ENCODE assay signal across 8 mouse cellular contexts in genomic region chr5:139382760-139383159, GRCm38 (mm10). TPM values are rescaled to one million over a fixed set of nuclear protein-coding genes. Genes with fewer than 3 reads are reported as not detected.
DNase-seq lines count a peak whose midpoint lies in the region; ATAC-seq and TF ChIP-seq lines count a peak whose summit lies in the region.

No protein-coding gene starts in this region.

- DNase-seq in gastrocnemius, postnatal 25 days = peak; percentile 44
- DNase-seq in gastrocnemius, postnatal 4 days (ENCODE audit: low spot score in 2 of 2) = no peak
- peak; percentile 70 for DNase-seq in heart, postnatal 25 days (ENCODE audit: low spot score)
- peak; percentile 44 to 67 for DNase-seq in kidney, postnatal 4 days
- DNase-seq in spleen, adult 2 months (ENCODE audit: low read depth in 1 of 2, low spot score in 2 of 2) = peak; percentile 44 to 65
- no peak for DNase-seq in layer of hippocampus, adult 11-12 months (ENCODE audit: low spot score)

- intact Hi-C loops in heart, postnatal 25 days (cut with DNase I) = no loop called here

- H3K36me3 ChIP-seq in spleen, adult 2 months (ENCODE audit: control insufficient read depth, insufficient read depth, low read length) = peaks cover 3% of the 10 kb centered on the region; the same call in 1 of the 2 replicates

- H3K4me3 ChIP-seq in spleen, adult 2 months (ENCODE audit: extremely low read depth, insufficient read depth, insufficient read length) = peak overlapping the region; percentile 58; the same call in 1 of the 2 replicates

- H3K27me3 ChIP-seq in spleen, adult 2 months (ENCODE audit: control insufficient read depth, insufficient read depth, low read length) = no peaks in the 10 kb centered on the region

- H3K27ac ChIP-seq in spleen, adult 2 months (ENCODE audit: insufficient read depth, low read length) = peak overlapping the region; percentile 84

- H3K4me1 ChIP-seq in spleen, adult 2 months (ENCODE audit: control insufficient read depth, insufficient read depth, insufficient read length) = peaks cover 38% of the 10 kb centered on the region; the same call in 1 of the 2 replicates

- TF ChIP-seq CTCF in spleen, adult 2 months (IDR thresholded peaks at IDR 0.05; ENCODE audit: extremely low read depth, insufficient read depth, insufficient read length, insufficient replicate concordance) = no peak

- ATAC-seq in common myeloid progenitor, adult 5-6 weeks (replicated peaks; ENCODE audit: low read depth, poor library complexity, severe bottlenecking) = peak; percentile 66
- peak; percentile 30 for ATAC-seq in megakaryocyte, adult 5-6 weeks (ENCODE audit: poor library complexity, severe bottlenecking)

- peak; percentile 45; the same call in 1 of the 2 replicates for TF ChIP-seq POLR2A in spleen, adult 2 months (IDR thresholded peaks at IDR 0.05; ENCODE audit: low read depth, low read length)

- WGBS in spleen, adult 2 months = 8% methylated on average over 8 of the region's 8 CpGs

RNA-seq across cellular contexts. Expression of gene Gpr146, which starts 5.3 kb away (rescaled TPM):
- total RNA-seq in gastrocnemius, postnatal 25 days (2021) = 10 to 100 TPM; 23.5 to 23.6 TPM
- total RNA-seq in gastrocnemius, postnatal 4 days (2021) = 10 to 100 TPM in 1 of 2 experiments, 1 to 10 TPM in 1; 8.8 to 10.2 TPM
- total RNA-seq in common myeloid progenitor, adult 5-6 weeks (2017) = 4.9 and 5.4 TPM in 2 replicates
- total RNA-seq in heart, postnatal 25 days (2021) = 10 to 100 TPM; 35.3 to 58.5 TPM
- total RNA-seq in megakaryocyte, adult 5-6 weeks (2015) = 9.8 and 13.1 TPM in 2 replicates
- 9.6 and 14.8 TPM in 2 replicates for total RNA-seq in megakaryocyte, adult 5-6 weeks (2017)
- polyA plus RNA-seq in spleen, adult 2 months (2012; rRNA removed) = 32.2 and 36.3 TPM in 2 replicates

RNA-seq across cellular contexts. Expression of gene C130050O18Rik, which starts 22.3 kb away (rescaled TPM):
- total RNA-seq in gastrocnemius, postnatal 25 days (2021) = under 1 TPM; 0.32 to 0.61 TPM
- total RNA-seq in gastrocnemius, postnatal 4 days (2021) = under 1 TPM; 0.80 to 0.88 TPM
- total RNA-seq in common myeloid progenitor, adult 5-6 weeks (2017) = 0.53 and 1.6 TPM in 2 replicates
- total RNA-seq in heart, postnatal 25 days (2021) = under 1 TPM; 0.70 to 0.78 TPM
- total RNA-seq in megakaryocyte, adult 5-6 weeks (2015) = 18.3 and 19.9 TPM in 2 replicates
- total RNA-seq in megakaryocyte, adult 5-6 weeks (2017) = 16.6 and 19.7 TPM in 2 replicates
- 8.1 and 11.9 TPM in 2 replicates for polyA plus RNA-seq in spleen, adult 2 months (2012; rRNA removed)

RNA-seq across cellular contexts. Expression of gene Cyp2w1, which starts 30.3 kb away (rescaled TPM):
- total RNA-seq in gastrocnemius, postnatal 25 days (2021) = not detected
- not detected for total RNA-seq in gastrocnemius, postnatal 4 days (2021)
- total RNA-seq in common myeloid progenitor, adult 5-6 weeks (2017) = not detected in 2 replicates
- not detected for total RNA-seq in heart, postnatal 25 days (2021)
- not detected in 2 replicates for total RNA-seq in megakaryocyte, adult 5-6 weeks (2015)
- total RNA-seq in megakaryocyte, adult 5-6 weeks (2017) = not detected in 2 replicates
- not detected in 2 replicates for polyA plus RNA-seq in spleen, adult 2 months (2012; rRNA removed)

RNA-seq across cellular contexts. Expression of gene Cox19, which starts 31.5 kb away (rescaled TPM):
- total RNA-seq in gastrocnemius, postnatal 25 days (2021) = 10 to 100 TPM; 74.4 to 86.5 TPM
- total RNA-seq in gastrocnemius, postnatal 4 days (2021) = 10 to 100 TPM; 58.0 to 61.4 TPM
- total RNA-seq in common myeloid progenitor, adult 5-6 weeks (2017) = 10.9 and 17.8 TPM in 2 replicates
- total RNA-seq in heart, postnatal 25 days (2021) = 10 to 100 TPM; 82.2 to 91.1 TPM
- 35.6 and 42.6 TPM in 2 replicates for total RNA-seq in megakaryocyte, adult 5-6 weeks (2015)
- total RNA-seq in megakaryocyte, adult 5-6 weeks (2017) = 20.0 and 24.6 TPM in 2 replicates
- polyA plus RNA-seq in spleen, adult 2 months (2012; rRNA removed) = 27.2 and 36.2 TPM in 2 replicates

RNA-seq across cellular contexts. Expression of gene Gper1, which starts 40.2 kb away (rescaled TPM):
- total RNA-seq in gastrocnemius, postnatal 25 days (2021) = 1 to 10 TPM in 1 of 2 experiments, under 1 TPM in 1; 0.82 to 1.6 TPM
- 1 to 10 TPM; 3.9 to 4.4 TPM for total RNA-seq in gastrocnemius, postnatal 4 days (2021)
- total RNA-seq in common myeloid progenitor, adult 5-6 weeks (2017) = not detected in 2 replicates
- total RNA-seq in heart, postnatal 25 days (2021) = 1 to 10 TPM; 1.3 to 2.1 TPM
- 0.07 TPM in 1 of 2 replicates, not detected in the other for total RNA-seq in megakaryocyte, adult 5-6 weeks (2015)
- total RNA-seq in megakaryocyte, adult 5-6 weeks (2017) = 0.22 TPM in 1 of 2 replicates, not detected in the other
- 0.39 TPM in 2 replicates for polyA plus RNA-seq in spleen, adult 2 months (2012; rRNA removed)

Comparison
In these comparisons a context has a peak if more than half of its experiments do, and no peak if none do; other contexts are left out.
1. DNase-seq: peak in gastrocnemius, postnatal 25 days (single experiment), heart, postnatal 25 days (single experiment), kidney, postnatal 4 days (2 of 2) and spleen, adult 2 months (2 of 2); none in gastrocnemius, postnatal 4 days (0 of 2) and layer of hippocampus, adult 11-12 months (single experiment).